Mouse (Mus musculus): Measurements from ENCODE around the gene Adgrv1. TPM values are rescaled to one million over a fixed set of nuclear protein-coding genes. Genes with fewer than 3 reads are reported as not detected.

The Adgrv1 gene
- total RNA-seq, 2 experiments from 2014 or later: not detected

GRCm38 (mm10) chr13:81176071-81176470 lies 456.9 kb downstream of the Adgrv1 start:
- ATAC-seq (ENCODE audit: poor library complexity, severe bottlenecking): peak; percentile 68

- no peak for ATAC-seq (ENCODE audit: poor library complexity, severe bottlenecking)
Observed at GRCm38 (mm10) chr13:81171115-81171514, 461.8 kb downstream of the Adgrv1 start.

GRCm38 (mm10) chr13:81167450-81167849 lies 465.5 kb downstream of the Adgrv1 start:
- no peak for ATAC-seq (ENCODE audit: poor library complexity, severe bottlenecking)

GRCm38 (mm10) chr13:81159808-81160207 lies 473.1 kb downstream of the Adgrv1 start:
- no peak for ATAC-seq (ENCODE audit: poor library complexity, severe bottlenecking)

GRCm38 (mm10) chr13:81155322-81155721 lies 477.6 kb downstream of the Adgrv1 start:
- ATAC-seq (ENCODE audit: poor library complexity, severe bottlenecking): peak; percentile 86

- peak; percentile 56 for ATAC-seq (ENCODE audit: poor library complexity, severe bottlenecking)
Observed at GRCm38 (mm10) chr13:81144434-81144833, 488.5 kb downstream of the Adgrv1 start.

GRCm38 (mm10) chr13:81142268-81142884 lies 490.6 kb downstream of the Adgrv1 start:
- no peak for ATAC-seq (ENCODE audit: poor library complexity, severe bottlenecking)

- peak; percentile 83 for ATAC-seq (ENCODE audit: poor library complexity, severe bottlenecking)
Observed at GRCm38 (mm10) chr13:81136652-81137422, 496.1 kb downstream of the Adgrv1 start.

GRCm38 (mm10) chr13:81135953-81136352 lies 497.0 kb downstream of the Adgrv1 start:
- ATAC-seq (ENCODE audit: poor library complexity, severe bottlenecking): no peak

GRCm38 (mm10) chr13:81134412-81134811 lies 498.5 kb downstream of the Adgrv1 start:
- no peak for ATAC-seq (ENCODE audit: poor library complexity, severe bottlenecking)

GRCm38 (mm10) chr13:81133336-81133735 lies 499.6 kb downstream of the Adgrv1 start:
- ATAC-seq (ENCODE audit: poor library complexity, severe bottlenecking): no peak

GRCm38 (mm10) chr13:81132691-81133090 lies 500.3 kb downstream of the Adgrv1 start:
- peak; percentile 32 for ATAC-seq (ENCODE audit: poor library complexity, severe bottlenecking)

- ATAC-seq (ENCODE audit: poor library complexity, severe bottlenecking): no peak
Observed at GRCm38 (mm10) chr13:81131860-81132259, 501.1 kb downstream of the Adgrv1 start.

GRCm38 (mm10) chr13:81130742-81131524 lies 502.0 kb downstream of the Adgrv1 start:
- ATAC-seq (ENCODE audit: poor library complexity, severe bottlenecking): no peak

- no peak for ATAC-seq (ENCODE audit: poor library complexity, severe bottlenecking)
Observed at GRCm38 (mm10) chr13:81125846-81126245, 507.1 kb downstream of the Adgrv1 start.

- ATAC-seq (ENCODE audit: poor library complexity, severe bottlenecking): no peak
Observed at GRCm38 (mm10) chr13:81122238-81122637, 510.7 kb downstream of the Adgrv1 start.

GRCm38 (mm10) chr13:81110479-81110878 lies 522.5 kb downstream of the Adgrv1 start:
- no peak for ATAC-seq (ENCODE audit: poor library complexity, severe bottlenecking)

- ATAC-seq (ENCODE audit: poor library complexity, severe bottlenecking): peak; percentile 58
Observed at GRCm38 (mm10) chr13:81109676-81110075, 523.3 kb downstream of the Adgrv1 start.

GRCm38 (mm10) chr13:81108526-81109302 lies 524.2 kb downstream of the Adgrv1 start:
- ATAC-seq (ENCODE audit: poor library complexity, severe bottlenecking): no peak

GRCm38 (mm10) chr13:81107436-81107835 lies 525.5 kb downstream of the Adgrv1 start:
- peak; percentile 48 for ATAC-seq (ENCODE audit: poor library complexity, severe bottlenecking)

- peak; percentile 39; the same call in 1 of the 2 replicates for ATAC-seq (ENCODE audit: poor library complexity, severe bottlenecking)
Observed at GRCm38 (mm10) chr13:81103794-81104193, 529.2 kb downstream of the Adgrv1 start.
